Mouse (Mus musculus) intestine, embryonic 14.5 days (tissue): ENCODE data around the gene Sox2. TPM values are rescaled to one million over a fixed set of nuclear protein-coding genes. Genes with fewer than 3 reads are reported as not detected.

Experiments
- ATAC-seq: fragments of 200-750 bp; cut with Nextera tagmentation; replicated peaks from 2 replicates; pipeline ENCODE4 v1.8.0; 2017; ENCODE audit warnings: low read depth, moderate number of reproducible peaks, moderate TSS enrichment, moderate library complexity; ENCODE audit not compliant: low FRiP score, low TSS enrichment
- DNase-seq: peaks from one replicate; pipeline ENCODE4 v3.0.0-alpha.2; 2018; ENCODE audit warnings: low spot score
- H3K27ac ChIP-seq: fragments of 300-500 bp; sonication (generic); 2 replicates; pipeline ENCODE4 v1.5.1; 2014; ENCODE audit warnings: low read depth, mild to moderate bottlenecking, control low read depth
- H3K27me3 ChIP-seq: fragments of 300-500 bp; sonication (generic); replicated peaks from 2 replicates; pipeline ENCODE4 v1.6.1; 2014; ENCODE audit warnings: low read length, control low read depth; ENCODE audit not compliant: control insufficient read depth, insufficient read depth
- H3K36me3 ChIP-seq: fragments of 300-500 bp; sonication (generic); 2 replicates; pipeline ENCODE4 v1.6.1; 2014; ENCODE audit warnings: low read length, control low read depth; ENCODE audit not compliant: control insufficient read depth, insufficient read depth
- H3K4me1 ChIP-seq: fragments of 300-500 bp; sonication (generic); replicated peaks from 2 replicates; pipeline ENCODE4 v1.6.1; 2014; ENCODE audit warnings: low read length, control low read depth, mixed read lengths; ENCODE audit not compliant: control insufficient read depth, insufficient read depth
- H3K4me2 ChIP-seq: fragments of 300-500 bp; sonication (generic); 2 replicates; pipeline ENCODE4 v1.6.1; 2014; ENCODE audit warnings: low read length
- H3K4me3 ChIP-seq: fragments of 300-500 bp; sonication (generic); 2 replicates; pipeline ENCODE4 v1.5.1; 2014; ENCODE audit warnings: low read depth, low read length, control low read depth, mixed read lengths
- H3K9ac ChIP-seq: fragments of 300-500 bp; sonication (generic); 2 replicates; pipeline ENCODE4 v1.6.1; 2014; ENCODE audit warnings: mild to moderate bottlenecking, low read length
- H3K9me3 ChIP-seq: fragments of 300-500 bp; sonication (generic); 2 replicates; pipeline ENCODE4 v1.6.1; 2016; ENCODE audit warnings: low read length, control low read depth; ENCODE audit not compliant: control insufficient read depth
- WGBS: fragments of 180-500 bp; shearing (Covaris S2); extraction: QIAGEN DNeasy Blood & Tissue Kit; methylation state at CpG from one replicate; pipeline ENCODE4 v1.1.7; 2014; 5-methylcytosine and 5-hydroxymethylcytosine counted together
- polyA plus RNA-seq: library from polyadenylated mRNA; unstranded; fragments of >200 nt; fragmentation: Nextera tagmentation; extraction: Ambion mirVana; gene quantifications from 2 replicates; pipeline ENCODE4 v1.2.1, GENCODE M21; 2014

Sox2 gene
- polyA plus RNA-seq, 1 experiment from 2014 or later = 0.61 TPM

DNA sequence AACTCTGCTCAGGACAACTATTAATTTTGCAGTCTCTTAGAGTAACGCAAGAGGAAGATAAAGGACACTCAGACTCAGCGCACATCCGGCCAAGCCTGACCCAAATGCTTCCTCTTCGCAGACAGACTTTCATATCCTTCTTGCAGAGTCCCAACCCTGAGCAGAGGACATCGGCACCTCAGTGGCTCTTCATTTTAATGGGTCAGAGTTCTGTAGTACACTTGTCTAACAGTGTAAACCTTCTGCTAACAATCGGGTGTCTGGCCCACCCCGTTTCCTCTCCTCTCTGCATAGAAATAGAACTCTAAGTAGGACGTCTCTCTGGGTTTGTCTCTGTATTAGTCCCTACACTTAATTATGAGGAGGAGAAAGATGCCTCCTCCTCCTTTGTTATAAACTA is 20.2 kb upstream of the Sox2 start:
- ATAC-seq = no peak
- DNase-seq = no peak
- no peak overlapping the region for H3K9ac ChIP-seq
- no peaks in the 10 kb centered on the region for H3K36me3 ChIP-seq
- WGBS = 54% methylated on average over 8 of the region's 8 CpGs
- H3K4me3 ChIP-seq = no peak overlapping the region
- H3K4me1 ChIP-seq = no peaks in the 10 kb centered on the region
- no peak overlapping the region for H3K27ac ChIP-seq
- H3K9me3 ChIP-seq = no peaks in the 10 kb centered on the region
- H3K4me2 ChIP-seq = no peak overlapping the region
- H3K27me3 ChIP-seq = 0 out of 2 replicates have a peak, but pooled peaks cover 3% of the 10 kb centered on the region

GRCm38 (mm10) chr3:34630736-34631135 is 19.5 kb upstream of the Sox2 start:
- Histone ChIP-seq H3K27ac (no peak overlapping the region), H3K4me3 (no peak overlapping the region), H3K9ac (no peak overlapping the region), H3K36me3 (no peaks in the 10 kb centered on the region), H3K9me3 (no peaks in the 10 kb centered on the region), H3K4me1 (no peaks in the 10 kb centered on the region), H3K4me2 (no peak overlapping the region), H3K27me3 (0 out of 2 replicates have a peak, but pooled peaks cover 3% of the 10 kb centered on the region)
- no peak for ATAC-seq
- DNase-seq = no peak
- WGBS = 39% methylated on average over 1 of the region's 1 CpGs

DNA sequence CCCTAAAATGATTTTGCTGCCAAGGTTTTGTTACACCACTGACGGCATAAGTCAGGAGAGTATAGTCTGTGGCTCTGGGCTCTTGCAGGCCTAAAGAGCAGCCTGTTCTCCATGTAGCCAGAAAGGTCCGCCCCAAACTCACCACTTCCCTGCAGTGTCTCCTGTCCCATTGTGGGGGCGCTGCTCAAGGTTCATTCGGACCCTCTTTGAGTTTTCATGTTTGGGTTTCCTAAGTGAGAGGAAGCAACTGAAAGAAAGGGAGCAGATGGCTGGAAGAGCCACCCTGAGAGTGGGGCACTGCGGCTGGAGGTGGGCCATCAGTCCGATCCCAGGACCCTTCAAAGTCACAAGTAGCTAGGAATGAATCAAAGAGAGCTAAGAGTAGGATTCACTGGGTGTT is 13.2 kb upstream of the Sox2 start:
- no peaks in the 10 kb centered on the region for H3K4me1 ChIP-seq
- no peaks in the 10 kb centered on the region for H3K36me3 ChIP-seq
- H3K27me3 ChIP-seq = peaks cover 56% of the 10 kb centered on the region
- no peak overlapping the region for H3K4me2 ChIP-seq
- H3K9me3 ChIP-seq = no peaks in the 10 kb centered on the region
- DNase-seq = no peak
- 60% methylated on average over 6 of the region's 6 CpGs for WGBS
- no peak overlapping the region for H3K27ac ChIP-seq
- no peak for ATAC-seq
- H3K9ac ChIP-seq = no peak overlapping the region
- no peak overlapping the region for H3K4me3 ChIP-seq

- Histone ChIP-seq H3K27ac (no peak overlapping the region), H3K9me3 (no peaks in the 10 kb centered on the region), H3K9ac (no peak overlapping the region), H3K4me1 (no peaks in the 10 kb centered on the region), H3K4me3 (no peak overlapping the region), H3K27me3 (peaks cover 61% of the 10 kb centered on the region), H3K4me2 (no peak overlapping the region), H3K36me3 (no peaks in the 10 kb centered on the region)
- ATAC-seq (no peak), DNase-seq (no peak)
- 42% methylated on average over 5 of the region's 5 CpGs for WGBS
These were observed 12.7 kb upstream of the Sox2 start for GRCm38 (mm10) chr3:34637481-34637880.

DNA sequence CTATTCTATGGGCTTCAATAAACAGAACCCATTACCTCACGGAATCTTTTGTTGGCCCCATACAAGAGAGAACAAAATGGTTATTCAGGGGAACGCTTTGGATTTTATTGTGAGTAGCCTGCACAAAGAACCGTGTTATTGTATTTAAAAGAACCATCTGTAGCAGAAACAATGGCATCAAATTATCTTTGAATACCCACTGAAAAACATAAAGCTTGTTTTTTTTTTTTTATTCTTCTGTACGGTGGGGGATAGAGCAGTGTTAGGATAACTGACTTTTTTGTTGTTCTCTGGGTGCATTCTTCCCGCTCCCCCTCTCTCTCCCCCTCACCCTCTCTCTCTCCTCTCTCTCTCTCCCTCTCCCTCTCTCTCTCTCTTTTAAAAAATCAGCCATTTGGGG is 12.3 kb upstream of the Sox2 start:
- H3K27ac ChIP-seq = no peak overlapping the region
- peaks cover 65% of the 10 kb centered on the region for H3K27me3 ChIP-seq
- H3K4me2 ChIP-seq = no peak overlapping the region
- 38% methylated on average over 5 of the region's 5 CpGs for WGBS
- DNase-seq (no peak), ATAC-seq (no peak)
- H3K9me3 ChIP-seq = no peaks in the 10 kb centered on the region
- no peaks in the 10 kb centered on the region for H3K36me3 ChIP-seq
- no peak overlapping the region for H3K9ac ChIP-seq
- H3K4me3 ChIP-seq = no peak overlapping the region
- no peaks in the 10 kb centered on the region for H3K4me1 ChIP-seq

- Histone ChIP-seq H3K36me3 (no peaks in the 10 kb centered on the region), H3K4me1 (no peaks in the 10 kb centered on the region), H3K9ac (no peak overlapping the region), H3K4me2 (no peak overlapping the region), H3K9me3 (no peaks in the 10 kb centered on the region), H3K4me3 (no peak overlapping the region), H3K27me3 (peaks cover 70% of the 10 kb centered on the region), H3K27ac (no peak overlapping the region)
- ATAC-seq = no peak
- no peak for DNase-seq
- WGBS = 12% methylated on average over 13 of the region's 13 CpGs
These were observed 11.9 kb upstream of the Sox2 start for GRCm38 (mm10) chr3:34638344-34638743.

- no peak overlapping the region for H3K9ac ChIP-seq
- 5% methylated on average over 24 of the region's 24 CpGs for WGBS
- H3K4me3 ChIP-seq = no peak overlapping the region
- no peaks in the 10 kb centered on the region for H3K36me3 ChIP-seq
- no peaks in the 10 kb centered on the region for H3K9me3 ChIP-seq
- no peak overlapping the region for H3K4me2 ChIP-seq
- ATAC-seq (no peak), DNase-seq (no peak)
- H3K27ac ChIP-seq = no peak overlapping the region
- H3K27me3 ChIP-seq = peaks cover 79% of the 10 kb centered on the region
- H3K4me1 ChIP-seq = no peaks in the 10 kb centered on the region
These were observed 11.0 kb upstream of the Sox2 start for GRCm38 (mm10) chr3:34639031-34639872.

- H3K27me3 ChIP-seq = peaks cover 83% of the 10 kb centered on the region
- 4% methylated on average over 10 of the region's 10 CpGs for WGBS
- no peak for ATAC-seq
These were observed 10.3 kb upstream of the Sox2 start for GRCm38 (mm10) chr3:34639873-34640270.

GRCm38 (mm10) chr3:34640276-34640675 is 9.9 kb upstream of the Sox2 start:
- ATAC-seq = no peak
- H3K4me2 ChIP-seq = no peak overlapping the region
- H3K4me1 ChIP-seq = no peaks in the 10 kb centered on the region
- H3K9ac ChIP-seq = no peak overlapping the region
- no peak overlapping the region for H3K27ac ChIP-seq
- H3K27me3 ChIP-seq = peaks cover 86% of the 10 kb centered on the region
- no peaks in the 10 kb centered on the region for H3K36me3 ChIP-seq
- H3K9me3 ChIP-seq = no peaks in the 10 kb centered on the region
- H3K4me3 ChIP-seq = no peak overlapping the region
- WGBS = 10% methylated on average over 8 of the region's 8 CpGs
- no peak for DNase-seq

More at GRCm38 (mm10) chr3:34639873-34640270, 10.3 kb upstream of the Sox2 start:
- Histone ChIP-seq H3K27ac (no peak overlapping the region), H3K36me3 (no peaks in the 10 kb centered on the region), H3K9me3 (no peaks in the 10 kb centered on the region), H3K9ac (no peak overlapping the region), H3K4me2 (no peak overlapping the region), H3K4me3 (no peak overlapping the region), H3K4me1 (no peaks in the 10 kb centered on the region)
- DNase-seq = no peak
